Mouse (Mus musculus) liver (tissue): ENCODE results near the gene Zfp324.
"Not testable (repeated sequence)": the region's sequence is repeated elsewhere in the genome, so short reads cannot be mapped to it uniquely, and the experiment has no call there.

Source experiments
- DNase-seq: peaks from one replicate; pipeline ENCODE4 v3.0.0-alpha.2; 2020; ENCODE audit warnings: mixed read lengths

The Zfp324 gene

GRCm38 (mm10) chr7:12965678-12966091 is at the start of gene Zfp324:
TSS of gene Zfp324 (plus strand) at chr7:12965838.
- peak; percentile 93 for DNase-seq

GRCm38 (mm10) chr7:12920495-12920894 is 45.1 kb upstream of the Zfp324 start:
- DNase-seq, result not testable (repeated sequence)

- no peak for DNase-seq
Measured at GRCm38 (mm10) chr7:12921318-12921704, 44.3 kb upstream of the Zfp324 start.

- peak; percentile 98 for DNase-seq
Measured at GRCm38 (mm10) chr7:12921705-12922465, 43.8 kb upstream of the Zfp324 start, which contains the start of gene Rps5. TSS of gene Rps5 (plus strand) at chr7:12922290.

- no peak for DNase-seq
Measured at GRCm38 (mm10) chr7:12922729-12923128, 42.9 kb upstream of the Zfp324 start.

GRCm38 (mm10) chr7:12926316-12926715 is 39.3 kb upstream of the Zfp324 start:
- DNase-seq, result no peak

GRCm38 (mm10) chr7:12927191-12927680 is 38.4 kb upstream of the Zfp324 start, which contains the start of gene Rnf225:
TSS of gene Rnf225 (plus strand) at chr7:12927416.
- DNase-seq, result peak; percentile 53

- DNase-seq, result peak; percentile 24
Measured at GRCm38 (mm10) chr7:12927693-12928589, 37.7 kb upstream of the Zfp324 start.

- no peak for DNase-seq
Measured at GRCm38 (mm10) chr7:12933615-12934140, 32.0 kb upstream of the Zfp324 start.

- no peak for DNase-seq
Measured at GRCm38 (mm10) chr7:12934808-12935207, 30.8 kb upstream of the Zfp324 start.

GRCm38 (mm10) chr7:12937254-12937803 is 28.3 kb upstream of the Zfp324 start:
- DNase-seq, result not testable (repeated sequence)

GRCm38 (mm10) chr7:12940599-12940998 is 25.0 kb upstream of the Zfp324 start:
- DNase-seq, result no peak

GRCm38 (mm10) chr7:12943488-12943887 is 22.1 kb upstream of the Zfp324 start:
- peak; percentile 33 for DNase-seq

- peak; percentile 93 for DNase-seq
Measured at GRCm38 (mm10) chr7:12949032-12949871, 16.4 kb upstream of the Zfp324 start.

- DNase-seq, result no peak
Measured at GRCm38 (mm10) chr7:12949872-12950229, 15.8 kb upstream of the Zfp324 start.

GRCm38 (mm10) chr7:12954896-12955295 is 10.7 kb upstream of the Zfp324 start:
- DNase-seq, result no peak

- DNase-seq, result no peak
Measured at GRCm38 (mm10) chr7:12957511-12957910, 8.1 kb upstream of the Zfp324 start.

GRCm38 (mm10) chr7:12958948-12959347 is 6.7 kb upstream of the Zfp324 start:
- no peak for DNase-seq

- DNase-seq, result peak; percentile 35
Measured at GRCm38 (mm10) chr7:12959718-12960117, 5.9 kb upstream of the Zfp324 start.

GRCm38 (mm10) chr7:12961511-12962141 is 4.0 kb upstream of the Zfp324 start:
- peak; percentile 60 for DNase-seq

- DNase-seq, result peak; percentile 90
Measured at GRCm38 (mm10) chr7:12966104-12966845, 637 bp downstream of the Zfp324 start.
